Mouse (Mus musculus) ES-Bruce4 (cell line): ENCODE data around the gene Stx11.

Experiments used
- CTCF ChIP-seq: IDR thresholded peaks from one replicate; pipeline ENCODE4 v1.8.1; 2011; ENCODE audit warnings: low read depth, low read length
- POLR2A ChIP-seq: IDR thresholded peaks from one replicate; pipeline ENCODE4 v1.8.1; 2011; ENCODE audit warnings: low read length; ENCODE audit not compliant: insufficient read depth

DNA sequence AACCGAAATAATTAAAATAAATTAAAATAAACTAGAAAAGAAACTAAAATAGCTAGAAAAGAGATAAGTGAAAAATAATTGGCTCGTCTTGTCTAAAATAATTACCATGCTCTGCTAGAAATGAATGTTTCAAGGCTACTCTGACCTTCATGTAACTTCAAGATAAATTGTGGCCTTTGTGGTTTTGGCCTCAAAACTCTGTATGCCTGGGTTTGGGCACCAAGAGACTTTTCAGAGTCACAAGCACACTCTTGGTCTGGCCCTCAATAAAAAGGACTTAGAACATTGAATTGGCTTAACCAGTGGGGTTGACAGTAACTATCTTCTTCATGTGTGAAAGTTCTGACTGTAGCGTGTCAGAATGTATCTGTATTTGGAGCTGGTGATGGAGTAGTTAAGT lies 16.5 kb downstream of the Stx11 start:
- TF ChIP-seq POLR2A (no peak), CTCF (no peak)
